Mouse (Mus musculus): ENCODE results near the gene Epha1.

The Epha1 gene

GRCm38 (mm10) chr6:42351776-42352485, 21.1 kb downstream of the Epha1 start:
- no peak for DNase-seq

- no peak for DNase-seq
Measured at GRCm38 (mm10) chr6:42350968-42351775, 21.9 kb downstream of the Epha1 start.

- DNase-seq: peak; percentile 79
Measured at GRCm38 (mm10) chr6:42350021-42350967, 22.8 kb downstream of the Epha1 start.

GRCm38 (mm10) chr6:42349426-42350020, 23.5 kb downstream of the Epha1 start, which contains the start of gene Zyx:
TSS of gene Zyx (plus strand) at chr6:42349630.
- peak; percentile 82 for DNase-seq

GRCm38 (mm10) chr6:42349006-42349425, 24.1 kb downstream of the Epha1 start:
- peak; percentile 81 for DNase-seq

GRCm38 (mm10) chr6:42348281-42349005, 24.6 kb downstream of the Epha1 start:
- no peak for DNase-seq

- DNase-seq: no peak
Measured at GRCm38 (mm10) chr6:42344255-42344654, 28.8 kb downstream of the Epha1 start.

GRCm38 (mm10) chr6:42343361-42344120, 29.5 kb downstream of the Epha1 start:
- no peak for DNase-seq

- DNase-seq: no peak
Measured at GRCm38 (mm10) chr6:42342171-42342570, 30.9 kb downstream of the Epha1 start.

- DNase-seq: peak; percentile 48
Measured at GRCm38 (mm10) chr6:42339981-42340380, 33.1 kb downstream of the Epha1 start.

- no peak for DNase-seq
Measured at GRCm38 (mm10) chr6:42339189-42339588, 33.9 kb downstream of the Epha1 start.

GRCm38 (mm10) chr6:42330946-42331345, 42.1 kb downstream of the Epha1 start:
- DNase-seq: no peak

- no peak for DNase-seq
Measured at GRCm38 (mm10) chr6:42330216-42330615, 42.9 kb downstream of the Epha1 start.

GRCm38 (mm10) chr6:42328757-42329156, 44.3 kb downstream of the Epha1 start:
- no peak for DNase-seq

GRCm38 (mm10) chr6:42326509-42326908, 46.6 kb downstream of the Epha1 start:
- DNase-seq: no peak

- DNase-seq: peak; percentile 86
Measured at GRCm38 (mm10) chr6:42325268-42325609, 47.8 kb downstream of the Epha1 start.

- peak; percentile 85 for DNase-seq
Measured at GRCm38 (mm10) chr6:42324482-42325267, 48.4 kb downstream of the Epha1 start, which contains the start of gene Fam131b. TSS of gene Fam131b (minus strand) at chr6:42324643.

- DNase-seq: peak; percentile 41
Measured at GRCm38 (mm10) chr6:42324067-42324481, 49.0 kb downstream of the Epha1 start.

- DNase-seq: no peak
Measured at GRCm38 (mm10) chr6:42323371-42324066, 49.5 kb downstream of the Epha1 start.

Measured in right cerebral cortex, adult 18-20 months (tissue).